Mouse (Mus musculus): ENCODE results near the gene Ndufaf2. TPM values are rescaled to one million over a fixed set of nuclear protein-coding genes. Genes with fewer than 3 reads are reported as not detected.

Ndufaf2 gene
- total and polyA plus RNA-seq, 2 experiments = 10.5 to 26.1 TPM

- Histone ChIP-seq H3K79me2 (ENCODE audit: control insufficient read depth, insufficient read depth, low read length) (no peaks in the 10 kb centered on the region), H3K27me3 (ENCODE audit: control insufficient read depth, insufficient read depth, low read length) (no peaks in the 10 kb centered on the region), H3K36me3 (ENCODE audit: control insufficient read depth, insufficient read depth, low read length) (peaks cover 14% of the 10 kb centered on the region; the same call in 1 of the 2 replicates), H3K4me3 (ENCODE audit: insufficient read depth, low read depth, low read length) (no peak overlapping the region), H3K27ac (replicated peaks; ENCODE audit: insufficient read depth, low read depth, low read length) (no peak overlapping the region), H3K9ac (ENCODE audit: low read depth, low read length) (no peak overlapping the region), H3K4me1 (ENCODE audit: control insufficient read depth, insufficient read depth, low read length) (no peaks in the 10 kb centered on the region)
- TF ChIP-seq CTCF (IDR thresholded peaks at IDR 0.05; ENCODE audit: low read depth, low read length) = peak; percentile 62
- TF ChIP-seq POLR2A (IDR thresholded peaks at IDR 0.05; ENCODE audit: extremely low read depth, insufficient read depth, low read length) = no peak
- DNase-seq (ENCODE audit: extremely low read depth, low read depth, low spot score) = peak; percentile 4
- WGBS = 56% methylated on average over 11 of the region's 11 CpGs
Observed at GRCm38 (mm10) chr13:108191074-108191720, 32.8 kb upstream of the Ndufaf2 start.

GRCm38 (mm10) chr13:108187994-108188393 lies 29.6 kb upstream of the Ndufaf2 start:
- Histone ChIP-seq H3K9ac (ENCODE audit: low read depth, low read length) (no peak overlapping the region), H3K4me3 (ENCODE audit: insufficient read depth, low read depth, low read length) (no peak overlapping the region), H3K79me2 (ENCODE audit: control insufficient read depth, insufficient read depth, low read length) (no peaks in the 10 kb centered on the region), H3K36me3 (ENCODE audit: control insufficient read depth, insufficient read depth, low read length) (peaks cover 23% of the 10 kb centered on the region), H3K27me3 (ENCODE audit: control insufficient read depth, insufficient read depth, low read length) (no peaks in the 10 kb centered on the region), H3K4me1 (ENCODE audit: control insufficient read depth, insufficient read depth, low read length) (no peaks in the 10 kb centered on the region), H3K27ac (replicated peaks; ENCODE audit: insufficient read depth, low read depth, low read length) (no peak overlapping the region)
- DNase-seq (ENCODE audit: extremely low read depth, low read depth, low spot score) = no peak
- WGBS = 77% methylated on average over 4 of the region's 4 CpGs
- TF ChIP-seq POLR2A (IDR thresholded peaks at IDR 0.05; ENCODE audit: extremely low read depth, insufficient read depth, low read length) (no peak), CTCF (IDR thresholded peaks at IDR 0.05; ENCODE audit: low read depth, low read length) (no peak)

- Histone ChIP-seq H3K27me3 (ENCODE audit: control insufficient read depth, insufficient read depth, low read length) (no peaks in the 10 kb centered on the region), H3K9ac (ENCODE audit: low read depth, low read length) (no peak overlapping the region), H3K4me3 (ENCODE audit: insufficient read depth, low read depth, low read length) (no peak overlapping the region), H3K79me2 (ENCODE audit: control insufficient read depth, insufficient read depth, low read length) (no peaks in the 10 kb centered on the region), H3K27ac (replicated peaks; ENCODE audit: insufficient read depth, low read depth, low read length) (no peak overlapping the region), H3K4me1 (ENCODE audit: control insufficient read depth, insufficient read depth, low read length) (no peaks in the 10 kb centered on the region), H3K36me3 (ENCODE audit: control insufficient read depth, insufficient read depth, low read length) (peaks cover 32% of the 10 kb centered on the region)
- 95% methylated on average over 3 of the region's 3 CpGs for whole genome bisulfite sequencing
- no peak for TF ChIP-seq CTCF (IDR thresholded peaks at IDR 0.05; ENCODE audit: low read depth, low read length)
- TF ChIP-seq POLR2A (IDR thresholded peaks at IDR 0.05; ENCODE audit: extremely low read depth, insufficient read depth, low read length) = no peak
- no peak for DNase-seq (ENCODE audit: extremely low read depth, low read depth, low spot score)
Observed at GRCm38 (mm10) chr13:108185530-108185929, 27.1 kb upstream of the Ndufaf2 start.

GRCm38 (mm10) chr13:108184743-108185255 lies 26.4 kb upstream of the Ndufaf2 start:
- Histone ChIP-seq H3K79me2 (ENCODE audit: control insufficient read depth, insufficient read depth, low read length) (no peaks in the 10 kb centered on the region), H3K27me3 (ENCODE audit: control insufficient read depth, insufficient read depth, low read length) (no peaks in the 10 kb centered on the region), H3K36me3 (ENCODE audit: control insufficient read depth, insufficient read depth, low read length) (peaks cover 34% of the 10 kb centered on the region), H3K27ac (replicated peaks; ENCODE audit: insufficient read depth, low read depth, low read length) (no peak overlapping the region), H3K4me1 (ENCODE audit: control insufficient read depth, insufficient read depth, low read length) (no peaks in the 10 kb centered on the region), H3K9ac (ENCODE audit: low read depth, low read length) (no peak overlapping the region), H3K4me3 (ENCODE audit: insufficient read depth, low read depth, low read length) (no peak overlapping the region)
- TF ChIP-seq CTCF (IDR thresholded peaks at IDR 0.05; ENCODE audit: low read depth, low read length) (no peak), POLR2A (IDR thresholded peaks at IDR 0.05; ENCODE audit: extremely low read depth, insufficient read depth, low read length) (no peak)
- DNase-seq (ENCODE audit: extremely low read depth, low read depth, low spot score) = no peak

GRCm38 (mm10) chr13:108180821-108181220 lies 22.4 kb upstream of the Ndufaf2 start:
- H3K79me2 ChIP-seq (ENCODE audit: control insufficient read depth, insufficient read depth, low read length) = no peaks in the 10 kb centered on the region
- WGBS = 76% methylated on average over 5 of the region's 5 CpGs
- DNase-seq (ENCODE audit: extremely low read depth, low read depth, low spot score) = no peak
- H3K27ac ChIP-seq (replicated peaks; ENCODE audit: insufficient read depth, low read depth, low read length) = no peak overlapping the region
- no peak for TF ChIP-seq POLR2A (IDR thresholded peaks at IDR 0.05; ENCODE audit: extremely low read depth, insufficient read depth, low read length)
- no peak for TF ChIP-seq CTCF (IDR thresholded peaks at IDR 0.05; ENCODE audit: low read depth, low read length)
- no peak overlapping the region for H3K4me3 ChIP-seq (ENCODE audit: insufficient read depth, low read depth, low read length)
- H3K4me1 ChIP-seq (ENCODE audit: control insufficient read depth, insufficient read depth, low read length) = no peaks in the 10 kb centered on the region
- H3K9ac ChIP-seq (ENCODE audit: low read depth, low read length) = no peak overlapping the region
- H3K27me3 ChIP-seq (ENCODE audit: control insufficient read depth, insufficient read depth, low read length) = no peaks in the 10 kb centered on the region
- peaks cover 43% of the 10 kb centered on the region for H3K36me3 ChIP-seq (ENCODE audit: control insufficient read depth, insufficient read depth, low read length)

GRCm38 (mm10) chr13:108179618-108180017 lies 21.2 kb upstream of the Ndufaf2 start:
- 85% methylated on average over 8 of the region's 8 CpGs for WGBS
- TF ChIP-seq CTCF (IDR thresholded peaks at IDR 0.05; ENCODE audit: low read depth, low read length) (no peak), POLR2A (IDR thresholded peaks at IDR 0.05; ENCODE audit: extremely low read depth, insufficient read depth, low read length) (no peak)
- Histone ChIP-seq H3K4me1 (ENCODE audit: control insufficient read depth, insufficient read depth, low read length) (no peaks in the 10 kb centered on the region), H3K9ac (ENCODE audit: low read depth, low read length) (no peak overlapping the region), H3K27me3 (ENCODE audit: control insufficient read depth, insufficient read depth, low read length) (no peaks in the 10 kb centered on the region), H3K4me3 (ENCODE audit: insufficient read depth, low read depth, low read length) (no peak overlapping the region), H3K79me2 (ENCODE audit: control insufficient read depth, insufficient read depth, low read length) (no peaks in the 10 kb centered on the region), H3K36me3 (ENCODE audit: control insufficient read depth, insufficient read depth, low read length) (peaks cover 39% of the 10 kb centered on the region), H3K27ac (replicated peaks; ENCODE audit: insufficient read depth, low read depth, low read length) (no peak overlapping the region)
- DNase-seq (ENCODE audit: extremely low read depth, low read depth, low spot score) = no peak

Data from liver, adult 2 months (tissue).